Mouse (Mus musculus): Measurements from ENCODE around the gene Pdzd2.

GRCm38 (mm10) chr15:12629164-12629563, 110.6 kb downstream of the Pdzd2 start:
- TF ChIP-seq POLR2A (IDR thresholded peaks at IDR 0.05; ENCODE audit: extremely low read depth, insufficient read depth, low read length) (no peak), CTCF (IDR thresholded peaks at IDR 0.05; ENCODE audit: extremely low read depth, insufficient read depth, low read length) (no peak)
